22 mouse cellular contexts compared by ENCODE assay signal in the genomic region with DNA sequence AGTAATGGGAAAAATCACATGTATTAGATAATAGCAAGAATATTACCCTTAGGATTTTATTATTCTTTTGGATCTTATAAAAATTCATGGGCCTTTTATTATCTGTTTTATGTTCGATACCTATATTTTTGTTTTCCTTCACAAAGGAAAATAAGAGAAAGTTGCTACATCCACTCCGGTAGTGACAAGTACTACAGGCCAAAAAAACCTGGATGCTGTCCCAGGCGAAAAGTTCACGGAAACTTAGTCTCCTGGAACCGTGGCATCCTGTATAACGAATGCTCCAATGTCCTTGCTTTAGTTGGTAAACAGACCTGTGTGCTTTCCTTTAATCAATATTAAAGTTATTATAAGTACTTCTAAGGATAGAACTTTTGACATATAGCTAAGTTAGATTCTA.
"Had no signal": no experiment of that assay in that cellular context is flagged by ENCODE, and none has a peak within 500 bp of the region (broad histone marks: within the 10 kb centered on the region; RNA-seq: fewer than 3 reads in every experiment).

No protein-coding gene starts in this region.

- ATAC-seq: hindbrain, postnatal 0 days; intestine, embryonic 16.5 days had no signal

- H3K27me3 ChIP-seq: hindbrain, embryonic 13.5 days; hindbrain, embryonic 15.5 days; kidney, embryonic 15.5 days; limb, embryonic 13.5 days; limb, embryonic 15.5 days had no signal

- H3K4me3 ChIP-seq: hindbrain, embryonic 13.5 days; hindbrain, embryonic 15.5 days; kidney, embryonic 15.5 days; limb, embryonic 13.5 days; limb, embryonic 15.5 days had no signal

- H3K4me2 ChIP-seq: heart, embryonic 11.5 days; hindbrain, embryonic 13.5 days; hindbrain, embryonic 15.5 days; kidney, embryonic 15.5 days; limb, embryonic 13.5 days; limb, embryonic 15.5 days; liver, embryonic 11.5 days had no signal

- H3K9ac ChIP-seq: hindbrain, embryonic 13.5 days; hindbrain, embryonic 15.5 days; kidney, embryonic 15.5 days; limb, embryonic 13.5 days; limb, embryonic 15.5 days; liver, embryonic 14.5 days had no signal

- H3K27ac ChIP-seq: hindbrain, embryonic 13.5 days; hindbrain, embryonic 15.5 days; hindbrain, postnatal 0 days; kidney, embryonic 15.5 days; kidney, postnatal 0 days; limb, embryonic 13.5 days; limb, embryonic 15.5 days; liver, embryonic 14.5 days had no signal

- H3K9me3 ChIP-seq: hindbrain, embryonic 13.5 days; hindbrain, embryonic 15.5 days; kidney, embryonic 15.5 days; limb, embryonic 13.5 days; limb, embryonic 15.5 days had no signal

- H3K4me1 ChIP-seq: hindbrain, embryonic 13.5 days; hindbrain, embryonic 15.5 days; kidney, embryonic 15.5 days; limb, embryonic 15.5 days had no signal

- H3K36me3 ChIP-seq: hindbrain, embryonic 13.5 days; hindbrain, embryonic 15.5 days; kidney, embryonic 15.5 days; limb, embryonic 13.5 days; limb, embryonic 15.5 days had no signal

- DNase-seq: gastrocnemius, postnatal 25 days; heart, adult 11 months; heart, postnatal 14 days; kidney, adult 11 months; kidney, adult 2 months; kidney, adult 9 months; kidney, postnatal 14 days; kidney, postnatal 36 days; layer of hippocampus, adult 9-11 months; layer of hippocampus, postnatal 36 days; left cerebral cortex, postnatal 4 days had no signal
